In the genomic region with DNA sequence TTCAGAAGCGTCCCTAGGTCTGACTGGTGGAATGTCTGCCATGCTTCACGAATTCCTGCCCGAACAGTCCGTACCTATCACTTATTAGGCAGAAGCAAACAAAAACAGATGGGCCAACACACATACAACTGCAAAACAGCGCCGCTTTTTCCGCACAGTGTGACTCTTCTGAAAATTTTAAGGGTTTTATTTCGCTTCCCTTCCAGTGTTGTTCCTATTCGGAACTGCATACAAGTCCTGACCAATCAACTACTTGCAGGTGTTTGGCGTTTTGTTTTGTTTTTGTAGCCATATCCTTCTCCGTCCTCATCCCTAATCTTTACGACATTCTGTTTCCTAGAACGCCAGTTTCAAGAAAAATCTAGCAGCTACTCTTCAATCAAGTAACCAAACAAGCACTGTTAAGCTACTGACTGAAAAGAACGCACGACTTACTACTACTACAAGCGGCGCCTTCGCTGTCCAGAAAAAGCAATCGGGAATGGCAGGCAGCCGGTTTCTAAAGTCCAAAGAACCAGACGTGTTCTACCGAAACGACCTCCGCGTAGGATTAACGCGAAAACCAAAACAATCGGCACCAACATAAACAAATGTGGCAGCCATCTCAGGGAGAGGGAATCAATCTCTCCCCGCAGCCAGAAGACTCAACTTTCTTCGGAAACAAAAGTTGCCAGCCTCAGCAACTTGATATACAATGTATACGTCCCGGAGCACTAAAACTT, we compare ENCODE assay signal across 8 mouse cellular contexts. TPM values are rescaled to one million over a fixed set of nuclear protein-coding genes. Genes with fewer than 3 reads are reported as not detected.
DNase-seq lines count a peak whose midpoint lies in the region; ATAC-seq and TF ChIP-seq lines count a peak whose summit lies in the region.

No protein-coding gene starts in this region.

- no peak for TF ChIP-seq CTCF in testis, adult 2 months (IDR thresholded peaks at IDR 0.05; ENCODE audit: control insufficient read depth, insufficient read depth, insufficient replicate concordance, low read depth, low read length)

- peak overlapping the region; percentile 88 for H3K4me3 ChIP-seq in brown adipose tissue, adult 24 weeks (ENCODE audit: insufficient read depth, low read depth, low read length)
- H3K4me3 ChIP-seq in forebrain, embryonic 13.5 days: peak overlapping the region; percentile 88
- H3K4me3 ChIP-seq in hindbrain, embryonic 14.5 days (replicated peaks; ENCODE audit: low read length): peak overlapping the region; percentile 70
- peak overlapping the region; percentile 95 for H3K4me3 ChIP-seq in limb, embryonic 14.5 days (replicated peaks; ENCODE audit: low read length)
- H3K4me3 ChIP-seq in midbrain, embryonic 14.5 days (replicated peaks; ENCODE audit: low read depth, low read length): peak overlapping the region; percentile 88
- H3K4me3 ChIP-seq in testis, adult 2 months (ENCODE audit: control insufficient read depth, low read depth, low read length): peak overlapping the region; percentile 91

- WGBS in forebrain, embryonic 13.5 days: under 1% methylated on average over 32 of the region's 32 CpGs
- WGBS in hindbrain, embryonic 14.5 days: under 1% methylated on average over 32 of the region's 32 CpGs
- WGBS in limb, embryonic 14.5 days: under 1% methylated on average over 32 of the region's 32 CpGs
- under 1% methylated on average over 32 of the region's 32 CpGs for WGBS in midbrain, embryonic 14.5 days

- DNase-seq in layer of hippocampus, adult 11-12 months (ENCODE audit: low spot score): peak; percentile 15
- DNase-seq in layer of hippocampus, postnatal 14 days (ENCODE audit: low spot score in 2 of 2): no peak
- peak; percentile 47 for DNase-seq in hindbrain, embryonic 14.5 days (ENCODE audit: low spot score)
- peak; percentile 54 for DNase-seq in limb, embryonic 14.5 days (ENCODE audit: low spot score)
- DNase-seq in midbrain, embryonic 14.5 days: peak; percentile 51

- H3K36me3 ChIP-seq in forebrain, embryonic 13.5 days (ENCODE audit: poor library complexity, severe bottlenecking): no peaks in the 10 kb centered on the region
- no peaks in the 10 kb centered on the region for H3K36me3 ChIP-seq in hindbrain, embryonic 14.5 days (replicated peaks; ENCODE audit: control insufficient read depth, insufficient read depth)
- no peaks in the 10 kb centered on the region for H3K36me3 ChIP-seq in limb, embryonic 14.5 days (ENCODE audit: control insufficient read depth, insufficient read depth, low read length)
- H3K36me3 ChIP-seq in midbrain, embryonic 14.5 days (ENCODE audit: control insufficient read depth, insufficient read depth, low read length): no peaks in the 10 kb centered on the region
- H3K36me3 ChIP-seq in testis, adult 2 months (ENCODE audit: control insufficient read depth, insufficient read depth, low read length): no peaks in the 10 kb centered on the region

- H3K9me3 ChIP-seq in forebrain, embryonic 13.5 days (replicated peaks): no peaks in the 10 kb centered on the region
- no peaks in the 10 kb centered on the region for H3K9me3 ChIP-seq in hindbrain, embryonic 14.5 days (ENCODE audit: control insufficient read depth, low read length)
- no peaks in the 10 kb centered on the region for H3K9me3 ChIP-seq in limb, embryonic 14.5 days (ENCODE audit: control insufficient read depth, low read length)
- no peaks in the 10 kb centered on the region for H3K9me3 ChIP-seq in midbrain, embryonic 14.5 days (ENCODE audit: control insufficient read depth, low read length)

- peaks cover 2% of the 10 kb centered on the region; the same call in 1 of the 2 replicates for H3K4me1 ChIP-seq in brown adipose tissue, adult 24 weeks (ENCODE audit: control insufficient read depth, insufficient read depth, insufficient read length, low read length)
- peaks cover 45% of the 10 kb centered on the region for H3K4me1 ChIP-seq in forebrain, embryonic 13.5 days
- H3K4me1 ChIP-seq in hindbrain, embryonic 14.5 days (replicated peaks; ENCODE audit: control insufficient read depth, insufficient read depth, low read length): peaks cover 33% of the 10 kb centered on the region
- H3K4me1 ChIP-seq in limb, embryonic 14.5 days (ENCODE audit: control insufficient read depth, insufficient read depth, low read length): peaks cover 26% of the 10 kb centered on the region
- H3K4me1 ChIP-seq in midbrain, embryonic 14.5 days (ENCODE audit: control insufficient read depth, insufficient read depth, low read length): peaks cover 27% of the 10 kb centered on the region
- peaks cover 5% of the 10 kb centered on the region for H3K4me1 ChIP-seq in testis, adult 2 months (ENCODE audit: control insufficient read depth, insufficient read depth, low read length)

- no peak for TF ChIP-seq POLR2A in limb, embryonic 14.5 days (IDR thresholded peaks at IDR 0.05; ENCODE audit: borderline replicate concordance, extremely low read depth, insufficient read depth, insufficient read length)
- no peak for TF ChIP-seq POLR2A in testis, adult 2 months (IDR thresholded peaks at IDR 0.05; ENCODE audit: control insufficient read depth, low read depth, low read length)

- peak overlapping the region; percentile 94 for H3K27ac ChIP-seq in brown adipose tissue, adult 24 weeks (replicated peaks; ENCODE audit: low read depth, low read length)
- H3K27ac ChIP-seq in forebrain, embryonic 13.5 days: peak overlapping the region; percentile 100
- peak overlapping the region; percentile 99 for H3K27ac ChIP-seq in hindbrain, embryonic 14.5 days
- peak overlapping the region; percentile 100 for H3K27ac ChIP-seq in limb, embryonic 14.5 days (replicated peaks; ENCODE audit: low read depth, low read length)
- H3K27ac ChIP-seq in midbrain, embryonic 14.5 days (replicated peaks; ENCODE audit: low read depth, low read length): peak overlapping the region; percentile 100
- H3K27ac ChIP-seq in testis, adult 2 months (ENCODE audit: control insufficient read depth, insufficient read depth, low read depth, low read length): peak overlapping the region; percentile 99

- no peaks in the 10 kb centered on the region for H3K27me3 ChIP-seq in forebrain, embryonic 13.5 days
- H3K27me3 ChIP-seq in hindbrain, embryonic 14.5 days (ENCODE audit: control insufficient read depth, insufficient read depth, low read length): 0 out of 2 replicates have a peak, but pooled peaks cover 4% of the 10 kb centered on the region
- no peaks in the 10 kb centered on the region for H3K27me3 ChIP-seq in limb, embryonic 14.5 days (ENCODE audit: control insufficient read depth, insufficient read depth, low read length)
- H3K27me3 ChIP-seq in midbrain, embryonic 14.5 days (ENCODE audit: control insufficient read depth, insufficient read depth, low read length): peaks cover 8% of the 10 kb centered on the region; the same call in 1 of the 2 replicates
- H3K27me3 ChIP-seq in testis, adult 2 months (ENCODE audit: control insufficient read depth, insufficient read depth, low read length): no peaks in the 10 kb centered on the region

- H3K9ac ChIP-seq in forebrain, embryonic 13.5 days: peak overlapping the region; percentile 99
- peak overlapping the region; percentile 98 for H3K9ac ChIP-seq in hindbrain, embryonic 14.5 days
- peak overlapping the region; percentile 100 for H3K9ac ChIP-seq in limb, embryonic 14.5 days (ENCODE audit: low read depth, low read length, severe bottlenecking)
- H3K9ac ChIP-seq in midbrain, embryonic 14.5 days (replicated peaks; ENCODE audit: low read length): peak overlapping the region; percentile 99

- H3K4me2 ChIP-seq in forebrain, embryonic 13.5 days: peak overlapping the region; percentile 77
- H3K4me2 ChIP-seq in hindbrain, embryonic 14.5 days (replicated peaks): peak overlapping the region; percentile 87
- H3K4me2 ChIP-seq in limb, embryonic 14.5 days (replicated peaks; ENCODE audit: low read depth, low read length, severe bottlenecking): peak overlapping the region; percentile 77
- H3K4me2 ChIP-seq in midbrain, embryonic 14.5 days (ENCODE audit: low read length): peak overlapping the region; percentile 88

- no peak for ATAC-seq in forebrain, embryonic 13.5 days
- ATAC-seq in hindbrain, embryonic 14.5 days (ENCODE audit: low FRiP score): no peak
- no peak for ATAC-seq in limb, embryonic 14.5 days (ENCODE audit: low FRiP score, low read depth)
- no peak for ATAC-seq in midbrain, embryonic 14.5 days (ENCODE audit: low FRiP score, low TSS enrichment)

RNA-seq across cellular contexts. Expression of a gene that starts 0.9 kb away (rescaled TPM):
- 10 to 100 TPM; 39.4 to 42.8 TPM for total RNA-seq in layer of hippocampus, postnatal 14 days (2021)
- polyA plus RNA-seq in brown adipose tissue, adult 24 weeks (2012; ENCODE audit: insufficient read depth, insufficient read length, missing spikeins): 19.1 and 23.2 TPM in 2 replicates
- 14.8 and 15.6 TPM in 2 replicates for polyA plus RNA-seq in forebrain, embryonic 13.5 days (2015; fragmentation: Nextera tagmentation; extraction: Ambion mirVana)
- 15.0 and 16.5 TPM in 2 replicates for polyA plus RNA-seq in hindbrain, embryonic 14.5 days (2014; fragmentation: Nextera tagmentation; extraction: Ambion mirVana)
- 36.6 and 39.7 TPM in 2 replicates for polyA plus RNA-seq in limb, embryonic 14.5 days (2012; rRNA removed)
- polyA plus RNA-seq in limb, embryonic 14.5 days (2014; fragmentation: Nextera tagmentation; extraction: Ambion mirVana): 40.2 and 43.0 TPM in 2 replicates
- 16.0 and 21.7 TPM in 2 replicates for polyA plus RNA-seq in midbrain, embryonic 14.5 days (2014; fragmentation: Nextera tagmentation; extraction: Ambion mirVana)
- polyA plus RNA-seq in testis, adult 2 months (2012; rRNA removed): 4.3 and 4.9 TPM in 2 replicates

Comparison
In these comparisons a context has a peak if more than half of its experiments do, and no peak if none do; other contexts are left out.
1. DNase-seq: peak in layer of hippocampus, adult 11-12 months (single experiment), hindbrain, embryonic 14.5 days (single experiment), limb, embryonic 14.5 days (single experiment) and midbrain, embryonic 14.5 days (single experiment); none in layer of hippocampus, postnatal 14 days (0 of 2).
2. Peak in every context shown above with its lines, with median percentiles within 50 percentile points of each other: H3K27ac ChIP-seq, H3K4me3 ChIP-seq, H3K4me2 ChIP-seq and H3K9ac ChIP-seq.